In the genomic region with DNA sequence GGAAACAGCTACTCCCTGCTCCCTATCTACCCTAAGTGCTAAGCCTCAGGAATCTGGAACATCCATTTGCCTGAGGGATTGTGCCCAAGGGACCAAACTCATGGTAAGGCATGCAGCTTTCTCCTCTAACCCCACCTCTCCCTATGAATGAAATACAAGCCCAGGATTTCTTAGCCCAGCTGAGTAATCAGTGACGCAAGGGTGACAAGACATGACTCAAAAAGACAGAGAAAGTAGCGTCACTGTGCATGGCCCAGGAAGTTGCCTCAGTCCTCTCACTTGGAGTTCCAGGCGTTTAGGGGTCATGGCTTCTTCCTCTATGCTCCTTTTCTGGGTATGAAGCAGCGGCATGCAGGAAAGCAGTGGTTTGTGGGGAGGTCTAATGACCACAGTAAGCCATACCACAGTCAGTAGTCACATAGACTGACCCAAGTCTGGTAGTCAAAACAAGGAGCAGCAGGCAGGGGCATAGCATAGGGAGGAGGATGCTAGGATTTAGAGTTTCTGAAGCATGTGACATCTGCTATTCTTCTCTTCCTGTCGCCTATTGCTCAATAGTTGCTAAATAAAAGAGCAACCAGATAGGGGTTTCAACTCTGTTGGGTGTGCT, we compare ENCODE assay signal across 12 mouse cellular contexts.
A peak's percentile ranks its signal among the peaks of the same experiment; 100 is the strongest.
DNase-seq lines count a peak whose midpoint lies in the region; ATAC-seq lines count a peak whose summit lies in the region.
"Had no signal": no experiment of that assay in that cellular context is flagged by ENCODE, and none has a peak within 500 bp of the region (broad histone marks: within the 10 kb centered on the region; RNA-seq: fewer than 3 reads in every experiment).

No protein-coding gene starts in this region.

- H3K27me3 ChIP-seq in embryonic facial prominence, embryonic 14.5 days (replicated peaks; ENCODE audit: control insufficient read depth, insufficient read depth, low read length) = no peaks in the 10 kb centered on the region
- H3K27me3 ChIP-seq in embryonic facial prominence, embryonic 10.5 days (replicated peaks; ENCODE audit: low read depth, poor library complexity, severe bottlenecking) = no peaks in the 10 kb centered on the region
- H3K27me3 ChIP-seq in heart, embryonic 15.5 days = no peaks in the 10 kb centered on the region
- H3K27me3 ChIP-seq: CH12.LX; embryonic facial prominence, embryonic 12.5 days had no signal

- no peak overlapping the region for H3K27ac ChIP-seq in embryonic facial prominence, embryonic 14.5 days (replicated peaks; ENCODE audit: low read depth, low read length)
- H3K27ac ChIP-seq in embryonic facial prominence, embryonic 10.5 days (replicated peaks) = no peak overlapping the region
- H3K27ac ChIP-seq in heart, embryonic 15.5 days = 0 out of 2 replicates have a peak overlapping the region, but pooled peaks have one; percentile 32
- peak overlapping the region; percentile 66 for H3K27ac ChIP-seq in macrophage
- H3K27ac ChIP-seq: embryonic facial prominence, embryonic 12.5 days had no signal

- no peak for ATAC-seq in embryonic facial prominence, embryonic 14.5 days (ENCODE audit: low read depth)
- ATAC-seq in heart, embryonic 15.5 days (replicated peaks; ENCODE audit: insufficient number of reproducible peaks, insufficient read depth, low FRiP score, low read depth) = no peak

- H3K9me3 ChIP-seq in embryonic facial prominence, embryonic 14.5 days (ENCODE audit: control insufficient read depth, low read length) = no peaks in the 10 kb centered on the region
- H3K9me3 ChIP-seq in embryonic facial prominence, embryonic 10.5 days = no peaks in the 10 kb centered on the region
- no peaks in the 10 kb centered on the region for H3K9me3 ChIP-seq in heart, embryonic 15.5 days (replicated peaks)
- H3K9me3 ChIP-seq: embryonic facial prominence, embryonic 12.5 days had no signal

- no peaks in the 10 kb centered on the region for H3K36me3 ChIP-seq in embryonic facial prominence, embryonic 14.5 days (ENCODE audit: control insufficient read depth, insufficient read depth, low read length)
- no peaks in the 10 kb centered on the region for H3K36me3 ChIP-seq in embryonic facial prominence, embryonic 10.5 days (replicated peaks)
- H3K36me3 ChIP-seq in heart, embryonic 15.5 days = no peaks in the 10 kb centered on the region
- H3K36me3 ChIP-seq in macrophage (ENCODE audit: inconsistent target) = no peaks in the 10 kb centered on the region
- H3K36me3 ChIP-seq: embryonic facial prominence, embryonic 12.5 days had no signal

- H3K79me2 ChIP-seq in macrophage (ENCODE audit: inconsistent target) = no peaks in the 10 kb centered on the region

- peaks cover 20% of the 10 kb centered on the region; the same call in 1 of the 2 replicates for H3K4me1 ChIP-seq in embryonic facial prominence, embryonic 14.5 days (ENCODE audit: control insufficient read depth, insufficient read depth, low read length)
- peaks cover 41% of the 10 kb centered on the region for H3K4me1 ChIP-seq in embryonic facial prominence, embryonic 10.5 days
- H3K4me1 ChIP-seq in heart, embryonic 15.5 days (replicated peaks) = peaks cover 14% of the 10 kb centered on the region

- no peak overlapping the region for H3K4me3 ChIP-seq in embryonic facial prominence, embryonic 14.5 days (ENCODE audit: low read depth, low read length)
- no peak overlapping the region for H3K4me3 ChIP-seq in embryonic facial prominence, embryonic 10.5 days
- no peak overlapping the region for H3K4me3 ChIP-seq in heart, embryonic 15.5 days
- H3K4me3 ChIP-seq in macrophage (ENCODE audit: inconsistent target) = no peak overlapping the region
- H3K4me3 ChIP-seq: embryonic facial prominence, embryonic 12.5 days had no signal

- DNase-seq in embryonic facial prominence, embryonic 14.5 days (ENCODE audit: low spot score) = peak; percentile 36
- no peak for DNase-seq in embryonic facial prominence, embryonic 10.5 days (ENCODE audit: low spot score)
- peak; percentile 96 for DNase-seq in NIH3T3 (ENCODE audit: low read depth)
- no peak for DNase-seq in spleen, postnatal 4 days (ENCODE audit: low spot score in 2 of 2)
- no peak for DNase-seq in ovary, adult 18-20 months (ENCODE audit: low spot score)
- no peak for DNase-seq in layer of hippocampus, adult 11-12 months (ENCODE audit: low spot score)
- DNase-seq: kidney, adult 11 months; left cerebral cortex, postnatal 4 days had no signal

- WGBS in embryonic facial prominence, embryonic 14.5 days = 57% methylated on average over 5 of the region's 5 CpGs
- WGBS in embryonic facial prominence, embryonic 10.5 days = 66% methylated on average over 5 of the region's 5 CpGs
- WGBS in heart, embryonic 15.5 days = 48% methylated on average over 5 of the region's 5 CpGs
- 1% methylated on average over 5 of the region's 5 CpGs for WGBS in macrophage (ENCODE audit: missing documents)

- no peak overlapping the region for H3K4me2 ChIP-seq in embryonic facial prominence, embryonic 14.5 days (ENCODE audit: low read depth, low read length)
- H3K4me2 ChIP-seq in heart, embryonic 15.5 days = no peak overlapping the region
- H3K4me2 ChIP-seq: embryonic facial prominence, embryonic 12.5 days had no signal

- H3K9ac ChIP-seq in embryonic facial prominence, embryonic 14.5 days (ENCODE audit: low read depth, low read length) = no peak overlapping the region
- no peak overlapping the region for H3K9ac ChIP-seq in heart, embryonic 15.5 days
- H3K9ac ChIP-seq: embryonic facial prominence, embryonic 12.5 days had no signal

Comparison
In these comparisons a context has a peak if more than half of its experiments do, and no peak if none do; other contexts are left out.
1. DNase-seq: peak in embryonic facial prominence, embryonic 14.5 days (single experiment) and NIH3T3 (single experiment); none in embryonic facial prominence, embryonic 10.5 days (single experiment), spleen, postnatal 4 days (0 of 2), ovary, adult 18-20 months (single experiment) and layer of hippocampus, adult 11-12 months (single experiment).
2. H3K27ac ChIP-seq: peak in heart, embryonic 15.5 days (single experiment) and macrophage (single experiment); none in embryonic facial prominence, embryonic 14.5 days (single experiment) and embryonic facial prominence, embryonic 10.5 days (single experiment).